Mouse (Mus musculus): Measurements from ENCODE around the gene Myo1e.

Myo1e gene

GRCm38 (mm10) chr9:70439959-70440358 is 232.8 kb downstream of the Myo1e start:
- peak; percentile 98 for DNase-seq

- no peak for DNase-seq
Observed at GRCm38 (mm10) chr9:70449072-70449471, 241.9 kb downstream of the Myo1e start.

Data from heart, adult 11 months (tissue).